In genomic region chr5:36739829-36740228, GRCm38 (mm10) we compare ENCODE assay signal across 8 mouse cellular contexts. TPM values are rescaled to one million over a fixed set of nuclear protein-coding genes. Genes with fewer than 3 reads are reported as not detected.
DNase-seq lines count a peak whose midpoint lies in the region; ATAC-seq and TF ChIP-seq lines count a peak whose summit lies in the region.

No protein-coding gene starts in this region.

- H3K27ac ChIP-seq in hindbrain, postnatal 0 days: peak overlapping the region; percentile 71; the same call in 1 of the 2 replicates
- no peak overlapping the region for H3K27ac ChIP-seq in hindbrain, embryonic 13.5 days
- no peak overlapping the region for H3K27ac ChIP-seq in CH12.LX (ENCODE audit: insufficient read depth, low read depth)
- H3K27ac ChIP-seq in intestine, embryonic 16.5 days (ENCODE audit: low read length): no peak overlapping the region
- no peak overlapping the region for H3K27ac ChIP-seq in hindbrain, embryonic 14.5 days

- H3K79me2 ChIP-seq in CH12.LX (replicated peaks; ENCODE audit: control insufficient read depth, extremely low read depth, insufficient read depth, poor library complexity, severe bottlenecking): no peaks in the 10 kb centered on the region

- TF ChIP-seq RAD21 in CH12.LX (IDR thresholded peaks at IDR 0.05; ENCODE audit: low read depth, low read length): peak; percentile 83

- in situ Hi-C loops in CH12.LX (cut with MboI; ENCODE audit: low pct_ligation_motif_present, low pct_unique_long_range_greater_than_20kb, low sequenced_read_pairs): loop anchor here (5.0 kb wide), 2 partner anchors 138 to 258 kb away; partner anchors contain the start of genes Ccdc96 and Tada2b

- 67% methylated on average over 4 of the region's 4 CpGs for WGBS in hindbrain, postnatal 0 days
- 68% methylated on average over 4 of the region's 4 CpGs for WGBS in hindbrain, embryonic 13.5 days
- WGBS in intestine, embryonic 16.5 days: 64% methylated on average over 4 of the region's 4 CpGs
- WGBS in hindbrain, embryonic 14.5 days: 72% methylated on average over 4 of the region's 4 CpGs

- H3K9me3 ChIP-seq in hindbrain, postnatal 0 days (ENCODE audit: low read length): no peaks in the 10 kb centered on the region
- no peaks in the 10 kb centered on the region for H3K9me3 ChIP-seq in hindbrain, embryonic 13.5 days
- no peaks in the 10 kb centered on the region for H3K9me3 ChIP-seq in CH12.LX (replicated peaks; ENCODE audit: low read length)
- no peaks in the 10 kb centered on the region for H3K9me3 ChIP-seq in intestine, embryonic 16.5 days (ENCODE audit: control insufficient read depth, low read length)
- H3K9me3 ChIP-seq in hindbrain, embryonic 14.5 days (ENCODE audit: control insufficient read depth, low read length): no peaks in the 10 kb centered on the region

- peak; percentile 71 for TF ChIP-seq CTCF in hindbrain, postnatal 0 days (IDR thresholded peaks at IDR 0.05; ENCODE audit: low read depth)
- peak; percentile 35 to 80; a peak in 3 of 4 replicates for TF ChIP-seq CTCF in CH12.LX (conservative IDR thresholded peaks at IDR 0.05 in 1 of 2, IDR thresholded peaks at IDR 0.05 in 1 of 2; ENCODE audit: low read depth in 2 of 2, low read length in 2 of 2)
- peak; percentile 44; the same call in 1 of the 2 replicates for TF ChIP-seq CTCF in brain, embryonic 14.5 days (IDR thresholded peaks at IDR 0.05; ENCODE audit: borderline replicate concordance, extremely low read depth, insufficient read depth, insufficient read length)

- peak; percentile 73 for DNase-seq in hindbrain, postnatal 0 days (ENCODE audit: low spot score)
- no peak for DNase-seq in CH12.LX (ENCODE audit: extremely low read depth)
- DNase-seq in brain, embryonic 14.5 days (ENCODE audit: low read depth): peak; percentile 31
- peak; percentile 38 for DNase-seq in lung, postnatal 14 days
- DNase-seq in hindbrain, embryonic 14.5 days (ENCODE audit: low spot score): no peak

- H3K27me3 ChIP-seq in hindbrain, postnatal 0 days (ENCODE audit: insufficient read depth, low read length): no peaks in the 10 kb centered on the region
- H3K27me3 ChIP-seq in hindbrain, embryonic 13.5 days: no peaks in the 10 kb centered on the region
- peaks cover 7% of the 10 kb centered on the region for H3K27me3 ChIP-seq in CH12.LX (replicated peaks)
- H3K27me3 ChIP-seq in intestine, embryonic 16.5 days (replicated peaks; ENCODE audit: control insufficient read depth, insufficient read depth, low read length): no peaks in the 10 kb centered on the region
- no peaks in the 10 kb centered on the region for H3K27me3 ChIP-seq in hindbrain, embryonic 14.5 days (ENCODE audit: control insufficient read depth, insufficient read depth, low read length)

- no peak for ATAC-seq in hindbrain, postnatal 0 days
- no peak for ATAC-seq in hindbrain, embryonic 13.5 days (ENCODE audit: low FRiP score)
- ATAC-seq in intestine, embryonic 16.5 days: peak; percentile 43; the same call in 1 of the 2 replicates
- ATAC-seq in hindbrain, embryonic 14.5 days (ENCODE audit: low FRiP score): no peak
- no peak for ATAC-seq in activated CD4-positive, CD25-positive, alpha-beta regulatory T cell, adult 4 months

- dilution Hi-C loops in CH12.LX (cut with MboI; ENCODE audit: extremely low pct_ligation_motif_present, extremely low pct_unique_long_range_greater_than_20kb, low sequenced_read_pairs): no loop called here

- no peaks in the 10 kb centered on the region for H3K36me3 ChIP-seq in hindbrain, postnatal 0 days (ENCODE audit: insufficient read depth, low read length)
- no peaks in the 10 kb centered on the region for H3K36me3 ChIP-seq in hindbrain, embryonic 13.5 days
- peaks cover 0 to 4% of the 10 kb centered on the region in 2 experiments for H3K36me3 ChIP-seq in CH12.LX (replicated peaks in 1 of 2; ENCODE audit: control insufficient read depth in 1 of 2, insufficient read depth in 1 of 2, low read length in 1 of 2)
- H3K36me3 ChIP-seq in intestine, embryonic 16.5 days (ENCODE audit: control insufficient read depth, insufficient read depth, low read length): no peaks in the 10 kb centered on the region
- H3K36me3 ChIP-seq in hindbrain, embryonic 14.5 days (replicated peaks; ENCODE audit: control insufficient read depth, insufficient read depth): peaks cover 4% of the 10 kb centered on the region; the same call in 1 of the 2 replicates

- H3K4me1 ChIP-seq in hindbrain, postnatal 0 days (ENCODE audit: insufficient read depth, low read length): no peaks in the 10 kb centered on the region
- H3K4me1 ChIP-seq in hindbrain, embryonic 13.5 days (replicated peaks): no peaks in the 10 kb centered on the region
- H3K4me1 ChIP-seq in CH12.LX (ENCODE audit: control insufficient read depth in 1 of 2, insufficient read depth in 2 of 2): peaks cover 5 to 8% of the 10 kb centered on the region in 2 experiments
- peaks cover 6% of the 10 kb centered on the region for H3K4me1 ChIP-seq in intestine, embryonic 16.5 days (ENCODE audit: control insufficient read depth, insufficient read depth, low read length)
- H3K4me1 ChIP-seq in hindbrain, embryonic 14.5 days (replicated peaks; ENCODE audit: control insufficient read depth, insufficient read depth, low read length): no peaks in the 10 kb centered on the region

- no peak overlapping the region for H3K9ac ChIP-seq in hindbrain, postnatal 0 days (replicated peaks; ENCODE audit: low read length)
- no peak overlapping the region for H3K9ac ChIP-seq in hindbrain, embryonic 13.5 days
- no peak overlapping the region for H3K9ac ChIP-seq in CH12.LX (ENCODE audit: insufficient read depth, low read depth)
- no peak overlapping the region for H3K9ac ChIP-seq in intestine, embryonic 16.5 days (ENCODE audit: low read depth, low read length)
- H3K9ac ChIP-seq in hindbrain, embryonic 14.5 days: no peak overlapping the region

- H3K4me3 ChIP-seq in hindbrain, postnatal 0 days (ENCODE audit: low read length): no peak overlapping the region
- no peak overlapping the region for H3K4me3 ChIP-seq in hindbrain, embryonic 13.5 days
- H3K4me3 ChIP-seq in CH12.LX (replicated peaks in 1 of 3; ENCODE audit: low read depth in 2 of 3, low read length in 2 of 3, poor library complexity in 1 of 3): no peak overlapping the region
- no peak overlapping the region for H3K4me3 ChIP-seq in intestine, embryonic 16.5 days (ENCODE audit: low read length)
- H3K4me3 ChIP-seq in hindbrain, embryonic 14.5 days (replicated peaks; ENCODE audit: low read length): no peak overlapping the region

- TF ChIP-seq POLR2A in CH12.LX (IDR thresholded peaks at IDR 0.05; ENCODE audit: low read depth, low read length): no peak
- TF ChIP-seq POLR2A in brain, embryonic 14.5 days (IDR thresholded peaks at IDR 0.05; ENCODE audit: borderline replicate concordance, extremely low read depth, insufficient read depth, insufficient read length, poor library complexity, severe bottlenecking): no peak

- TF ChIP-seq EP300 in CH12.LX (IDR thresholded peaks at IDR 0.05; ENCODE audit: low read length): no peak

- H3K4me2 ChIP-seq in hindbrain, postnatal 0 days (ENCODE audit: low read depth, low read length): no peak overlapping the region
- no peak overlapping the region for H3K4me2 ChIP-seq in hindbrain, embryonic 13.5 days
- H3K4me2 ChIP-seq in CH12.LX (ENCODE audit: insufficient read depth, low read depth, poor library complexity, severe bottlenecking): no peak overlapping the region
- H3K4me2 ChIP-seq in intestine, embryonic 16.5 days (ENCODE audit: low read depth, low read length): no peak overlapping the region
- H3K4me2 ChIP-seq in hindbrain, embryonic 14.5 days (replicated peaks): no peak overlapping the region

RNA-seq across cellular contexts. Expression of gene Bloc1s4, which starts 8.6 kb away (rescaled TPM):
- 19.7 and 29.1 TPM in 2 replicates for total RNA-seq in hindbrain, postnatal 0 days (2014; rRNA removed)
- polyA plus RNA-seq in hindbrain, postnatal 0 days (2015; fragmentation: Nextera tagmentation; extraction: Ambion mirVana): 28.9 and 32.0 TPM in 2 replicates
- polyA plus RNA-seq in hindbrain, embryonic 13.5 days (2015; fragmentation: Nextera tagmentation; extraction: Ambion mirVana): 25.2 and 27.1 TPM in 2 replicates
- 20.9 and 23.9 TPM in 2 replicates for total RNA-seq in CH12.LX (2012; rRNA removed)
- 23.3 and 24.6 TPM in 2 replicates for total RNA-seq in CH12.LX (2014; rRNA removed)
- 21.2 and 22.9 TPM in 2 replicates for polyA plus RNA-seq in CH12.LX (2012; ENCODE audit: insufficient read length, low read depth)
- 22.9 and 34.5 TPM in 2 replicates for polyA plus RNA-seq in brain, embryonic 14.5 days (2012; rRNA removed)
- 16.5 and 19.7 TPM in 2 replicates for polyA plus RNA-seq in intestine, embryonic 16.5 days (2015; fragmentation: Nextera tagmentation; extraction: Ambion mirVana)
- 26.0 and 26.1 TPM in 2 replicates for polyA plus RNA-seq in hindbrain, embryonic 14.5 days (2014; fragmentation: Nextera tagmentation; extraction: Ambion mirVana)
- polyA plus RNA-seq in activated CD4-positive, CD25-positive, alpha-beta regulatory T cell, adult 4 months (2017; shearing (Covaris generic)): 1 to 10 TPM in 1 of 2 experiments, under 1 TPM in 1; 0.95 to 1.6 TPM

RNA-seq across cellular contexts. Expression of gene D5Ertd579e, which starts 44.0 kb away (rescaled TPM):
- 56.2 and 64.6 TPM in 2 replicates for total RNA-seq in hindbrain, postnatal 0 days (2014; rRNA removed)
- 31.0 and 32.2 TPM in 2 replicates for polyA plus RNA-seq in hindbrain, postnatal 0 days (2015; fragmentation: Nextera tagmentation; extraction: Ambion mirVana)
- polyA plus RNA-seq in hindbrain, embryonic 13.5 days (2015; fragmentation: Nextera tagmentation; extraction: Ambion mirVana): 33.6 and 34.6 TPM in 2 replicates
- 13.6 and 13.7 TPM in 2 replicates for total RNA-seq in CH12.LX (2012; rRNA removed)
- total RNA-seq in CH12.LX (2014; rRNA removed): 21.6 and 22.9 TPM in 2 replicates
- 23.7 and 29.4 TPM in 2 replicates for polyA plus RNA-seq in CH12.LX (2012; ENCODE audit: insufficient read length, low read depth)
- 34.8 and 58.3 TPM in 2 replicates for polyA plus RNA-seq in brain, embryonic 14.5 days (2012; rRNA removed)
- polyA plus RNA-seq in intestine, embryonic 16.5 days (2015; fragmentation: Nextera tagmentation; extraction: Ambion mirVana): 14.0 and 14.2 TPM in 2 replicates
- 45.3 and 47.0 TPM in 2 replicates for polyA plus RNA-seq in hindbrain, embryonic 14.5 days (2014; fragmentation: Nextera tagmentation; extraction: Ambion mirVana)
- polyA plus RNA-seq in activated CD4-positive, CD25-positive, alpha-beta regulatory T cell, adult 4 months (2017; shearing (Covaris generic)): 10 to 100 TPM; 23.3 to 24.1 TPM

RNA-seq across cellular contexts. Expression of gene Mrfap1, which starts 56.7 kb away (rescaled TPM):
- total RNA-seq in hindbrain, postnatal 0 days (2014; rRNA removed): 278 and 298 TPM in 2 replicates
- polyA plus RNA-seq in hindbrain, postnatal 0 days (2015; fragmentation: Nextera tagmentation; extraction: Ambion mirVana): 443 and 477 TPM in 2 replicates
- 294 and 302 TPM in 2 replicates for polyA plus RNA-seq in hindbrain, embryonic 13.5 days (2015; fragmentation: Nextera tagmentation; extraction: Ambion mirVana)
- total RNA-seq in CH12.LX (2012; rRNA removed) (211 and 234 TPM in 2 replicates), CH12.LX (2014; rRNA removed) (307 and 312 TPM in 2 replicates)
- 317 and 357 TPM in 2 replicates for polyA plus RNA-seq in CH12.LX (2012; ENCODE audit: insufficient read length, low read depth)
- polyA plus RNA-seq in brain, embryonic 14.5 days (2012; rRNA removed): 169 and 202 TPM in 2 replicates
- 280 and 296 TPM in 2 replicates for polyA plus RNA-seq in intestine, embryonic 16.5 days (2015; fragmentation: Nextera tagmentation; extraction: Ambion mirVana)
- polyA plus RNA-seq in hindbrain, embryonic 14.5 days (2014; fragmentation: Nextera tagmentation; extraction: Ambion mirVana): 360 and 387 TPM in 2 replicates
- polyA plus RNA-seq in activated CD4-positive, CD25-positive, alpha-beta regulatory T cell, adult 4 months (2017; shearing (Covaris generic)): 100 to 1,000 TPM in 1 of 2 experiments, 10 to 100 TPM in 1; 87.1 to 109 TPM

Comparison
In these comparisons a context has a peak if more than half of its experiments do, and no peak if none do; other contexts are left out.
1. DNase-seq: peak in hindbrain, postnatal 0 days (single experiment), brain, embryonic 14.5 days (single experiment) and lung, postnatal 14 days (single experiment); none in CH12.LX (single experiment) and hindbrain, embryonic 14.5 days (single experiment).
2. Peak in every context shown above with its lines, with median percentiles within 50 percentile points of each other: CTCF ChIP-seq.